Mouse (Mus musculus): ENCODE data around the gene Xrcc6.

- no peak for TF ChIP-seq CTCF (IDR thresholded peaks at IDR 0.05; ENCODE audit: low read depth, low read length)
- TF ChIP-seq POLR2A (IDR thresholded peaks at IDR 0.05; ENCODE audit: insufficient read depth, low read length) = no peak
Observed at GRCm38 (mm10) chr15:82063909-82064308, 76.3 kb downstream of the Xrcc6 start.
